Mouse (Mus musculus): ENCODE measurements around the gene Schip1.
A peak's percentile ranks its signal among the peaks of the same experiment; 100 is the strongest.

The Schip1 gene

DNA sequence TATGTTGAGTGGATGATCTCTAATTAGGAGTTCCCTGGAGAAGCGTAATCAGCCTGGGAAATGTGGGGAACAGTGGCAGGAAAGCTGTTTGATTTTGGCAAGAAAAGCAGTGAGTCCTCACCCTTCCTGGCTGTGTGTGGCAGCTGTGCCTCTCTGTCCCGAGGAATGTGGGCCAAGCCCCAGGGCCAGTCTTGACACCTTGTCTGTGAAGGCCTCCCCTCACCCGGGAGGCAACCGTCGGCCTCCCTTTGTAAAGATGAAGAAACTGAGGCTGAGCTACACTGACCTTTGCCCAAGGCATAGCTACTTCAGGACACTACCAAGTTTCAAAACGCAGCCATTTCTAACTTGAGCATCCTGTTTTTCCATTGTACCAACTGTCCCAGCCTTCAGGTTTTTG, 481.3 kb downstream of the Schip1 start:
- peak in 1 of 2 experiments; percentile 39 for DNase-seq (ENCODE audit: low spot score in 2 of 2)

DNA sequence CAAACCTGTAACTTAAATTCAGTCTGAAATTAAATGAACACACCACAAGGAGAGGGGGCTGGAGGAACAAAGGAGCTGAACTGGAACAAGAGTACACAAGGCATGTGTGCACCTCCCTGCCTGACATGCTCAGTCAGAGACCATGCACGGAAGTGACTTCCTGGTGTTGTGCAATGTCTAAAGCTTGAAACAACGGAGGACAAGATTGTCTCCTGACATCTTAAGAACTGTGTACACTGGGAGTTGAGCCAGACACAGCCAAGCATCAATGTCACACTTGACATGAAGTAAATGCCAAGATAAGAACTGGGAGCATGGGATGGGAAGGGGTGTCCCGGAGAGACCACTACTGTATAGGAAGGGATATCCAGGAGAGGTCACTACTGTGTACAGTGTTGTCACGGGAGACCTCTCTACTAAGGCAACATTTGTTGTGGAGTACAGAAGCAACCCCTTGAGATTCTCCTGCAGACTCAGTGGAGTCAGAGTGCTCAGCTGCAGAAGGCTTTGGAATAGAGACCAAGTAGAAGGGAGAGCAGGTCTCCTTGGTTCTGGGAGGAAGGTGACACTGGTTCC, 490.6 kb downstream of the Schip1 start:
- DNase-seq (ENCODE audit: low spot score in 2 of 2): no peak

DNA sequence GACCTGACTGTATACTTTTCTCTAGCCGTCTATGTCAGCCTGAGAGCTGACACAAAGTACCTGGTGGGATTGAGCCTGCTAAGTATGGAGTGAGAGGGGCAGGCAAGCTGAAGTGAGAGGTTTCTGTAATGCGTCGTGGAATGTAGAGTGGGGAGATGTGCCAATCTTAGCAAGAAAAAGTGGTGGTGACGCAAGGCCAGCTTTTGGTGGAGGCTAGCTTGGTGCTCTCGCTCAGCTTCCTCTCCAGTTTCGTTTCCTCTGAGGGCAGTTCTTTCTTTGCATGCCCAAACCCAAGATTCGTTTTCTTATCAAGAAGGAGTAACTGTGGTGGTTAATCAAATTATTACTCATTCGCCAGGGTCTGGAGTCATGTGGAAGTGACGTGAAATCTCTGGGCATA, 492.3 kb downstream of the Schip1 start:
- DNase-seq (ENCODE audit: low spot score in 2 of 2): no peak

DNA sequence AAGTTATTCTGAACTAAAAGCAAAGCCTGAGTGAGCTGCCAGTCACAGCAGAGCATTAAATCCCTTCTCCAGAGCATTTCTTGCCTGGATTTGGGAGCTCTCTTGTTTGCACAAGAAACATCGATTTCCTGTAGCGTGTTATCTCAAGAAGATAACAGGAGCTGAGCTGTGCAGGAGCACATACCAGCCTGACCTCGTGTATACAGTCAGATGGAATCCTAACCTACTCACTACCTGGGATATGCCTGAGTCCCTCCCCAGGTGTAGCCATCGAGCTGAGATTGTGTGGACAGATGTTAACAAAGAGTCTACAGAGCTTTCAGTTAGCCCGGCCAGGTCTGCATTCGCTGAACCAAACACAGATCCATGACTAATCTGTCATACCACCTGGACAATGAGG, 494.1 kb downstream of the Schip1 start:
- no peak for DNase-seq (ENCODE audit: low spot score in 2 of 2)

DNA sequence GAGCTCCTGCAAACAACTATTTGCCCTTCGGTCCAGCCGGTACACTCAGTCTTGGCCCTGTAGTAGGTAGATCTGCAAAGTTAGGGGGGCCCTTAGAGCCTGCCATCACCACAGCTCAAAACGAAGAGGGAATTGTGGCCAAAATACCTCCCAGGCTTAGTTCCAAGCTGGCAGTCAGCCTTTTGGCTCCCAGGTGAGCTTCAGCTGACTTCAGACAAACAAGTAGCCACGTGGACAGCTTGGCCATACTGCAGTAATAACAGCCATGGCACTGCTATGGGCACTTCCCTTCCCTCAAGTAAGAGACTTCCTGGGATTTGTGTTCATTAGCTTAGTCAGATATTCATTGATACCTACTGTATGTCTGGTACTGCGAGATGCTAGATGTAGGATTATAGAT, 495.5 kb downstream of the Schip1 start:
- DNase-seq (ENCODE audit: low spot score in 2 of 2): no peak

DNA sequence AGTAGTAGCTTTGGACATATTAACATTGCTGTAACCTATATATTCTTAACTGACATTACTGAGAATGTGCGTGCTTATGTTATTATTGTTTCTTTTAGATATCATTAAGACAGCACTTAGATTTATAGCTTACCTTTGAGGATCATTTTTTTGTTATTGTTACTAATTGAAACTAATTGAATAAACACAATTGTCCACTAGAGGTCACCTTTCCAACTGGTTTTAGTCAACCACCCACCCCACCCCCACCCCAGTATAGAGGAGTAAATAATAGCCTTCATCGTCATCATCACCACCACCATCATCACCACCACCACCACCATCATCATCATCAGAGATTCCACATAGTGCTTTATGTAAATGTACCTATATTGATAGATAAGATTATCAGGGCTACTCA, 498.2 kb downstream of the Schip1 start:
- no peak for DNase-seq (ENCODE audit: low spot score in 2 of 2)

DNA sequence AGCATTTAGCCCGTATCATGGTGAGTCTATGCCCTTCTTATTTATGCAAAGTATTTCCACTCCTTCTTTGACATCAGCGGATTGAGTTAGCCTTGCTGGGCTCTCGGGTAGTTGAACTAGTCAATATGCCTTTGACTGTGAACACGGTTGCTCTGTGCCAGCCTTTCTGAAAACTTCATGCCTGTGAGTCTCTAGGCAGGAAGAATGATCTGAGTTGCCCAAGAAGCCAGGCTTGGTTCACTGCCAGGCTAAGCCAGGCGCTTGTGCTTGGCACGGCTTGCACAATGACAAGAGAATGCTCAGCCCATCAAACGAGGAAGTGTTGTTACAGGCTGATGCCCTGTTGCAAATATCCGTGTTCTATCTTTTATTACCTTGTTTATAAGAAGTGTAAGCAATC, 499.3 kb downstream of the Schip1 start:
- peak; percentile 68 to 71 for DNase-seq (ENCODE audit: low spot score in 2 of 2)

DNA sequence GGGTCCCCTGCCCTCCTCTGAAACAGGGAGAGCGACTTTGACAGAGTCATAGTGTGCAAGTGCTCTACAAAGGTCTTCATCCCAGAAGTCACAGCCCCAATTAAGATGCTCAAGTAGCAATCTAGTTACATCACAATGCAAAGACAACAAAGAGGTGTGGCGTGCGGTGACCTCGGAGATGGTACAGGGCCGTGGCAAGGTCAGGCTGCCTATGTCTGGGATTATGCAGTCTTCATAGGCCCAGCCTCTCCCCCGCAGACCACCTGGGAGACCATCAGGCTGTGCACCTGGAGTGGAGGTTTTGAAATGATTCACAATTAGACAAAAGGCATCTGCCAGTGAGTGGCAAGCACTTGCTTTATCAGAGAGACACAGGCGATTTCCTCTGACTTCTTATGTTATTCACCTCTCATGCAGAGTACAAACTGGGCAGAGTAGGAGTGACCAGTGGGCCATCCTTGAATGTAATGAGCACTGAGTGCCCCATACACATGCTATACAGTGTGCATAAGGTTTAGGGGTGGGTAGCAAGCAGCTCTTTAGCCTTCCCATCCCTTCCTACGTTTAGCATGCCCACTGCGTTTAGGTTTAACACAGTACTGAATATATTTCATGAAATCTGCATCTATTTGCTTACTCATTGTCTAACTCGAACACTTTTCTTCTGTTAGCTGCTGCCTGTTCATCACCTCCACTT, 500.5 kb downstream of the Schip1 start:
- DNase-seq (ENCODE audit: low spot score in 2 of 2): no peak

DNA sequence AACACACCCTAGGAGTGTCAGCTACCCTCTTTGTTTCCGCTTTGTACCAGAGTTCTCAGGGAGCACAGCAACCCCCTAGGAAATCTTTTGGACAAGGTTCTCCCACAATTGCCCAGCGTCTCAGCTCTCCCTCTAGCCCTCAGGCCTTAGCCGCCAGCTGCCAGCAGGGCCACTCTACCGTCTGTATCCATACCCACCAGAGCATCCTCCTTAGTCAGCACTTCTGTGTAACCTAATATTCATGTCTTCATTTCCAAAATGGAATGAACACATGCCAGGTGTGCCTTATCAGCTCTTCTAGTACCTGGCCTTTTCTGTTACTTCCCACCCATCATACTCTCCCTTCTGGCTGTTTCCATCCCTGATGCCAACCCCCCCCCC, 501.1 kb downstream of the Schip1 start:
- DNase-seq (ENCODE audit: low spot score in 2 of 2): no peak

DNA sequence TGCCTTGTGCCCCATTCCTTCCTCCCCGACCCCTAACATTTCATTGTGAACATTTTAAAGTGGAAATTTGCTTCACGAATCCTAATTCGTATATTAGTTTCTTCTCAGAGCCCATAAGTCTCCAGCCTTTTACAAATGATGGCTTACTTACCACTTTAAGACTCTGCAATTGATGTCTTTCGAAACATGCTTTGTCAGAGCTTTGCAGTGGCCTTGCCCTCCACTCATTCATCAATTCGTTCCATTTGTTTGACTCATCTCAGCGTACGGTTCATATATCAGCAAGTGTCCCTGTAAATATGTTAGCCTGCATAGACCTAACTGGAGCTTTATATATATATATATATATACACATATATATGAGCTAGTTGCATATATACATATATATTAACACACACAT, 503.0 kb downstream of the Schip1 start:
- no peak for DNase-seq (ENCODE audit: low spot score in 2 of 2)

DNA sequence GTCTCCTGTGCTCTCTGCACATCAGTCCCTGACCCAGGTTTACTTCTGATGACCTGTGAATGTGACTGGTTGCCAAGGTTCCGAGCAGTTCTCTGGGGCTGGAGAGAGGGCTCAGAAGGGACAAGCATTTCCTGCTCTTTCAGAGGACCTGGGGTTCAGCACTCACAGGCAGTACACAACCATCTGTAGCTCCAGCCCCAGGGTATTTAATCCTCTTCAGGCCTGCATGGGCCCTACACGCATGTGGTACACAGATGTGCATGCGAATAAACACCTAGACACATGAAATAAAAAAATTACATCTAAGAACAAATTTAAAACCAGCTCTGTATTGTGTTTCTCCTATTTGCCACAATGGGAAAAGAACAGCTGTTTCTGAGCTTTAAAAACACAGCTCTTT, 503.5 kb downstream of the Schip1 start:
- DNase-seq (ENCODE audit: low spot score in 2 of 2): no peak

DNA sequence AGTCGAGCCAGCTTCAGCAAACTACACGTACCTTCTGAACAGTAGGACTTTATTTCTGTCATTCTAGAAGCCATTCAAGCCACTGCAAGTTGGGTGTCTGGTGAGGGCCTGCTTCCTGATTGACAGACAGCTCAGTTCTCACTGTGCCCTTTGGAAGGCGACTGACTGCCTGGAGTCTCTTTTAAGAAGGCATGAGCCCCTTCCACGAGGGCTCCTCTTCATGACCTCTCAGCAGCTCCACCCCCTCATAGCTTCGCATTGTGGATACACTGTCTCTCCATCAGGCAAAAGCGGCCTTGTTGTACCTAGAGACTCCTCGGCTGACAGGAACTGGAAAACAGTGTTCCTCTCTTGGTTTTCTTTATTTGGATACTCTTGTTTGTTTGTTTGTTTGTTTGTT, 504.1 kb downstream of the Schip1 start:
- no peak for DNase-seq (ENCODE audit: low spot score in 2 of 2)

DNA sequence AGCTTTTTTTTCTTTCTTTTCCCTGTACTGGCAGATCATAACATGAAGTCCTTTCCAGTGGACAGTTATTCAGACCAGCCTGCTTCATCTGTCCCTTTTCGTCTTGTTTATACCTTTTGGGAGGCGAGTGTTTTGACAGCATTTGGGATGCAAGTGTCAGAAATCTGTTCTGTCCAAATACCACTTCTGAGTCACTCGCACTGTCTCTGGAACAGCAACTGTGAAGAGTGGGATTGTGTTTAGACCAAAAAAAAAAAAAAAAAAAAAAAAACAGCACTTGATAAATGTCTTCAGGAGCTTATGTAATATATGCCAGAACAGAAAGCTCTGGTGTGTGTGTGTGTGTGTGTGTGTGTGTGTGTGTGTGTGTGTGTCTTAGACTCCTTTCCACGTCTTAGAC, 505.7 kb downstream of the Schip1 start:
- no peak for DNase-seq (ENCODE audit: low spot score in 2 of 2)

DNA sequence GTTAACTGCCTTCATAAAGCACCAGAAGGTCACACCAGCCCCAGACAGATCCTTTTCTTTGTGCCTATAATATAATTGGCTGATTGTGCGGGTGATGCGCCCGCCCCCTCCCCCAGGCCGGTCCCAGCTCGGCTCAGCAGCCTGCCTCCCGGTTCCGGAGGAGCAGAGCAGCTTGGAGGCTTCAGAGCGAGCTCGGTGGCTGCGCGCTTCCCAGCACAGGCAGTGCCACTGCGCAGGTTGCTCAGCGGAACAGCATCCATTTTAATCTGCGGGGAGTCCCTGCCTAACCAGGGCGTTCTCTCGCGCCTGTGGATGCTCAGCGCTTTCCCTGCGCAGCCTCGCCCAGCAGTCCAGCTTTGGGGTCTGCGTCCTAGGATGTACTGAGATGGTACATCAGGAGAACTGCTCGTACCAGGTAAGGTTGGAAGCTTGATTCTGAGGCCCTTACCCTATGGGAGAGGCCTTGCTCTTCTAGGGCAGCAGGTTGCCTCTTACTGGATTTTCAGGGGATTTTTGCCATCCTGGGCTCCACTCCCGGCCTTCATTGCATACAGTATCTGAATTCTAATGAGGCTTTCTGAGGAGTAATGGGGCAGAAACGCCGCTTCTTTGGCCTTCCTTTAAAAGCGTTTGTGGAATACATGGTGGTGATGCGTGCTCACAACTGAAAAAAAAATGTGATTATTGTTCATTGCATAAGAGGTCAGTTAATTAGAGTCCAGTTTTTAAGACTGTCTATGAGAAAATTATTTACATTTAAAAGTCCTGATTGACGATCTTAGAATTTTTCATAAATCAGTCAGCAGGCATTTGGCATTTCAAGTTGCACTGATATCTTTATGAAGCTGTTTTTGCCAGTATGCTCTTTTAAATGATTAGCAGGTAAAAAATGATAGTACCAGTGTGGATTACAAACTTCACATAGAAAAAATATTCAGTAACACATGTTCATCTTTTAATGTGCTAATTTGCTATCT, 507.9 kb downstream of the Schip1 start:
- DNase-seq (ENCODE audit: low spot score in 2 of 2): peak; percentile 92 to 93

DNA sequence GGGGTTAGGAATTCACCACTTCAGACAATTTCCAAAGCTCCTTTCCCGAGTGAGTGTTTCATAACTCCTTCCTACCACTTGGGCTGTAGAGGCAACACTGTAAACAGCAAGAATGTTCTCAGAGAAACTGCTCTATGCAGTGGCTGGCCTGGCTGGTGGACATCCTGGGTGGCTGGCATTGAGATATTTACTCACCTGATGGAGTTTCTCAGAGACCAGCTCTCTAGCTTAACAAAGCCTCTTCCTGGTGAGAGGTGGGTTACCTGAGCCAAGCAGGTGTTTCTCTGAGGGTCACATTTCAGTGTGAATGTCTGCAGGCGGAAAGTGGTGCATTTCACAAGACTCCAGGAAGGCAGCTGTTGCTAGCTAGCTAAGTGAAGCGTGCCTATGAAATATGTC, 508.6 kb downstream of the Schip1 start:
- peak; percentile 38 to 55 for DNase-seq (ENCODE audit: low spot score in 2 of 2)

DNA sequence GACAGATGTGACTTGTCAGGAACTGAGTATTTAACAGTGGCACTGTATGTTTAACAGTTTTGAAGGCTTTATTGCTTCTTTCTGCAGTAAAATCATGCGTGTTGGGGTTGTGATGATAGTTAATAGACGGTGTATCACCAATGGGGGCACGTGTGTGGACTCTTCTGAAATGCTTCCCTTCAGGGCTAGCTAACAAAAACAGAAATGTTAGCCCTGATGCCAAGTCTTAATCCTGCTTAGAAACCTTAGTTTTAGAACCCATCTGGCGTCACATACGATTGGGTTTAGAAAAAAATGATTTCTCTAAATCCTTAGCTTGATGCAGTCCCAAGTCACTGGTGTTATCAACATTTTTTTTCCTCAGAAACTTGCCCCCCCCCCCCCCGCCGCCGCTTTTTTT, 509.5 kb downstream of the Schip1 start:
- DNase-seq (ENCODE audit: low spot score in 2 of 2): no peak

DNA sequence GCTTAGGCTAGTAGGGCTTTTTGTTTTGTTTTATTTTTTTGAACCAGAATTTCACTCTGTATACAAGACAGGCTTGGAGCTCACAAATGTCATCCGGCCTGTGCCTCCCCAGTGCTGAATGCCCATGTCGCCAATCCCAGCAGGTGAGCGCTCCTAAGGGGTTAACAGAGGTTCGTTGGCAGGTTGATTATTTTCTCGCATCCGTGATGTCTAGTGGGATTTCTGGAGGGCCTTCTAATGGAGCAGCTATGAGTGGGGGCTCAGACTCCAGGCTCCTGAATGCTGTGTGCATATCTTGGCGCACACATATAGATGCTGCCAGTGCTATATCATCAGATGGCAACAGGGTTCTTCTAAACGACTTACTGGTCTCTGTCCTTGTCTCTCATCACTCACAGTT, 510.0 kb downstream of the Schip1 start:
- no peak for DNase-seq (ENCODE audit: low spot score in 2 of 2)

DNA sequence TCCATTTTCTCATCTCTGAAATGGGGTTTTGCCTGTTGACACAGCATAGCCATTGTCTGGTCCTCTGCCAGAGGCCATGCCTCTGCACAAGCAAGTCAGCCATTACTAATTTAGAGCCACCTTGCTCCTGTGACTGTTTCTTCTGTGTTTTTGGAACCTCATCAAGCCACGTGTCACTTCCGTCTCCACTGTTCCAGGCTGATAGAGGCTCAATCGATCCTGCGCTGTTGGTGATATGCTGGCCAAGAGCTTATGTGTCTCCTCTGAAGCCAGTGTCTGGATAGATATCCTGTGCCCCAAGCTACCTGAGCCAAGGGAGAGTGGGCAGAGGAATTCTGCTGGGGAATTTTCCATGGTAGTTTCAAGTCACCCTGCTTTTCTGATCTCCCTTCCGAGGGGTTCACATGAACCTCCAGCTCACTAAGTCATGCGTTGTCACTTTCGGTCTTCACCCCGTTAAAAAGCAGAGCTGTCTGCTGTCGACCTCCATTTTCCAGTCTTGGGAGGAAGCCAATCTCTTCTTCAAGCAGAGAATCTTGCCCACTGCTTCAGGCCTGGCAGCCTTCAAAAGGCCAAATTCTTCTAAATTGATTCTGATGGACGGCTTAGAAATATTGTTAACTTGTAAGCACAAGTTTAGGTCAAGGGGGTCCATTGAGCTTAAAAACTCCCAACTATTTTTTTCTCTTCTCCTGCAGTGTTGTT, 511.2 kb downstream of the Schip1 start:
- DNase-seq (ENCODE audit: low spot score in 2 of 2): peak; percentile 35 to 49

DNA sequence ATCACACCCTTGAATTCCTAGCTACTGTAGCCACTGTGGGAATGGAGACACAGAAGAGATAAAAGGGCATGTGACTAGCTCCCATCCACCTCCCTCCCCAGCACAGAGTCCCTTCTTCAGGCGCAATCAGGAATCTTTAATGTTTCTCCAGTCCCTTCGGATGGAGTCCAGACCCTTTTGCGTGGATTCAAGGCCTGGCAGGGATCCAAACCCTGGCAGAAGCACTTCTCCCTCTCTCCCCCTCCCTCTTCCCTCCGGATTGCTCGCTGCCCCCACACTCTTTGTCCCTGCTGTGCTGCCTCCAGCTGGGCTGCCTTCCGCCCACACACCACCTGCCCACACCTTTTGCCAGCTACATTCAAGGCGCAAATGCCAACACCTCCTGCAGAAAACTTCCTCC, 511.8 kb downstream of the Schip1 start:
- peak; percentile 92 to 94 for DNase-seq (ENCODE audit: low spot score in 2 of 2)

DNA sequence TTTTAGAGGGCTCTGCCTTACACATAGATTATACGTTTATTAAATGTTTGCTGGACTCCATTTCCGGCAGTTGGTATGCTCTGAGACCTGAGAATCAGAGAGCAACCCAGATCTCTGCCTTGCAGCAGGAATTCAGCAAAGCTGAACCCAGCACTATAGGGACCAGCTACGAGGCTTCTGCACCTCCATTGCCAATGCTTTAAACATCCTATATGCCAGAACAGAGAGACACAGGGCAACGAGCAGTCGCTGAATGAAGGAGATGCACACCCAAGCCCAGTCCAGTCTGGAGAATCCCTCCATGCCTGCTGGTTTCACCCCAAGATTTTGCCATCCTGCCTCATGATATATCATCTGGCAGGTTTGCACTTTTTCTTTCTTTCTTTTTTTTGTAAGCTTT, 512.3 kb downstream of the Schip1 start:
- DNase-seq (ENCODE audit: low spot score in 2 of 2): no peak

DNA sequence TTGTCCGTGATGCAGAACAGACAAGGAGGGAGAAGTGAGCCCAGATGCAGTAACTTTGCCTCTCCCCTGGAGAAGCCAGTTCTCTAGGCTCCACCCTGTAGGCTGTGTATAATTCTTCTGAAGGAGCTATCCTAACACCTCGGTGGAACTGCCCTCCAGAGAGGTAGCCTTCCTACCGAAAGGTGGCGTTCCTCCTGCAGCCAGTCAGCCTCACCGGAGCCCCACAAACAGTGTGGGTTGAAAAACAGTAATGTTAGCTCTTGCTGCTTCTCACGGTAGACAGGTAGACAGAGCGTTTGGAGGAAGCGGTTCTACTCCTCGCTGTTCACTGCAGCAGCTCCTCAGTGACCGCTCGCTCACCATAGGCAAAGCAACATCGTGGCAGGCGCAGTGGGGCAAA, 517.0 kb downstream of the Schip1 start:
- DNase-seq (ENCODE audit: low spot score in 2 of 2): no peak

DNA sequence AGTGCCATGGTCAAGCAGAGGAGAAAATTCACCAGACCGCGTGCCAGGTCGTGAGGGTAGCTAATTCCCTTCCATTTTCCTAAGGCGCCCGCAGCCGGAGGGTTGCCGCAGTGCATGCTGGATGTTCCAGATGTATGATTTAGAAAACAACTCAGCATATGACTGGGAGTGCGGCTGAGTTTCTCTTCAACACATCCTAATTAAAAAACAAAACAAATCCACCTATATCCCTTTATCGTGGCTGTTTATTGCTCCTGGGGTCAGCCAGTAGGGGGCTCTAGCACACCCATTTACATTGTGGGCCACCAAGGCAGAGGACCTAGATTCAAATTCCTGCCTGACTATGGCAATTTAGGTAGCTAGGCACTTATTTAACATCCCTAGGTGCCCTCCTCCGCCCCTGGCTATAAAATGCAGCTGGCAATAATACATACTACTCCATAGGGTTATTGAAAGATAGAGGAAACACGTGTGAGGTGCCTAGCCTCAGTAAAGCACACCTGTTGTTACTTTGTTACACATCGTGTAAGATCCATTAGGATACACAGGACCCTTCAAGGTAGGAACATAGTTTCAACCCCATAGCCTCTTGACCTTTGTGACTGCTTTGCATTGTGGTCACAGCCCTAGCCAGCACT, 517.6 kb downstream of the Schip1 start:
- no peak for DNase-seq (ENCODE audit: low spot score in 2 of 2)

All from right cerebral cortex, postnatal 10 days (tissue).